Mouse (Mus musculus) stomach, embryonic 16.5 days (tissue): ENCODE results near the gene Zfp750. TPM values are rescaled to one million over a fixed set of nuclear protein-coding genes. Genes with fewer than 3 reads are reported as not detected.

Experiments
- ATAC-seq: fragments of 200-750 bp; cut with Nextera tagmentation; 2 replicates; pipeline ENCODE4 v1.8.0; 2017; ENCODE audit warnings: moderate number of reproducible peaks, moderate TSS enrichment; ENCODE audit not compliant: insufficient read depth, low FRiP score
- H3K27ac ChIP-seq: fragments of 300-500 bp; sonication (generic); 2 replicates; pipeline ENCODE4 v1.5.1; 2014; ENCODE audit warnings: low read length
- H3K27me3 ChIP-seq: fragments of 300-500 bp; sonication (generic); 2 replicates; pipeline ENCODE4 v1.6.1; 2014; ENCODE audit warnings: low read length, control low read depth, mixed read lengths; ENCODE audit not compliant: control insufficient read depth, insufficient read depth
- H3K36me3 ChIP-seq: fragments of 300-500 bp; sonication (generic); 2 replicates; pipeline ENCODE4 v1.6.1; 2014; ENCODE audit warnings: low read length; ENCODE audit not compliant: control insufficient read depth, insufficient read depth
- H3K4me1 ChIP-seq: fragments of 300-500 bp; sonication (generic); 2 replicates; pipeline ENCODE4 v1.6.1; 2014; ENCODE audit warnings: low read length, control low read depth, mixed read lengths; ENCODE audit not compliant: control insufficient read depth, insufficient read depth
- H3K4me2 ChIP-seq: fragments of 300-500 bp; sonication (generic); 2 replicates; pipeline ENCODE4 v1.6.1; 2014; ENCODE audit warnings: low read depth, low read length, mixed read lengths
- H3K4me3 ChIP-seq: fragments of 300-500 bp; sonication (generic); replicated peaks from 2 replicates; pipeline ENCODE4 v1.5.1; 2014; ENCODE audit warnings: mild to moderate bottlenecking, low read length
- H3K9ac ChIP-seq: fragments of 300-500 bp; sonication (generic); 2 replicates; pipeline ENCODE4 v1.6.1; 2014; ENCODE audit warnings: low read length
- H3K9me3 ChIP-seq: fragments of 300-500 bp; sonication (generic); replicated peaks from 2 replicates; pipeline ENCODE4 v1.6.1; 2016; ENCODE audit warnings: low read length, control low read depth; ENCODE audit not compliant: control insufficient read depth
- WGBS: fragments of 180-500 bp; shearing (Covaris S2); extraction: QIAGEN DNeasy Blood & Tissue Kit; methylation state at CpG from one replicate; pipeline ENCODE4 v1.1.7; 2014; 5-methylcytosine and 5-hydroxymethylcytosine counted together
- polyA plus RNA-seq: library from polyadenylated mRNA; unstranded; fragments of >200 nt; fragmentation: Nextera tagmentation; extraction: Ambion mirVana; gene quantifications from 2 replicates; pipeline ENCODE4 v1.2.1, GENCODE M21; 2015

Gene Zfp750
- polyA plus RNA-seq, 1 experiment from 2014 or later, result 18.3 TPM

DNA sequence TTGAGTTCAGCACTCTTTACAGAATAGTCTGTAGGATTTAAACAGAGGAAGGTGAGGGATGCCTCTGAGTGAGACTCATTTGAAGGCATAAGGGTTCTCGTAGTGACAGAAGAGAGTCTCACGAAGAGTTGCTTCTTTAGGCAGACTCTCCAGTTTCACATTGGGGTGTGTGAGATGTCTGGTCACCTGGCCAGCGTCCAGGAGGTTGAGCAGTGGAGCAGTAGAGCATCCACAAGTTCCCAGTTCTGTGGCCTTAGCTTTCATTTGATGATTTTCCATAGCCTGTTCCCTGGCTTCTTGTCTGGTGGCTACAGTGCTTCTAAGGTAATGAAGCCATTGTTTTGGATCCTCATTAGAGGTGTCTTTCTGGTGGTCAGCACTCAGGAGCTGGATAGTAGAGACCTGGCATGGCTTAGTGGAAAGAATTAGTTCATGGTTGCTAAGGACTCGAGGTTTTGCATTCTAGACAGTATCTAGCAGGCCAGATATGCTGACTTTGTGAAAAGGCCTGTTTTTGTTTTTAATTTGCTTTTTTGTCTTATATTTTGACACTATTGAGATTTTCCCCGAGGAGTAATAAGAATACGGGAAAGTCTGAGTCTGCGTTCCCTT is 33.8 kb upstream of the Zfp750 start:
- 85% methylated on average over 7 of the region's 7 CpGs for WGBS
- H3K27ac ChIP-seq, result no peak overlapping the region

DNA sequence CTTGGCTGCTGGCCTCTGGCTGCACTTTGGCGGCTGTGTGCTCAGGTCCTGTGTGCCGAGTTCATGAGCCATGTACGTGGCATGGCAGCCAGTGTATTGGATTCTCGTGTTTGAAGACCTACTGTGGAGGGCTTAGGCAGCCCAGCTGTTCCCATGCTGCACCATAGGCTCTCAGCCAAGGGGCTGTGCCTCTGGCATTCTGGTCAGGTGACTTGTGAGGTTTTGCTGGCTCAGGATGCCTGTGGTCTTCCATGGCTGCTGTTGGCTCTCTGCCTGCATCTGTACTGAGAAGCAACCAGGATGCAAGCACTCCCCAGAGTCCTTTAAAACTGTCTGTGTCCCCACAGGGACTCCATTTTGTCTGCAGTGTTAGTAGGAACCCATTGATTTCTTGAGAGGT is 33.0 kb upstream of the Zfp750 start:
- Histone ChIP-seq H3K27ac (peak overlapping the region; percentile 5; the same call in 1 of the 2 replicates), H3K4me1 (peaks cover 35% of the 10 kb centered on the region), H3K4me3 (no peak overlapping the region), H3K9ac (no peak overlapping the region), H3K9me3 (no peaks in the 10 kb centered on the region), H3K27me3 (no peaks in the 10 kb centered on the region), H3K36me3 (no peaks in the 10 kb centered on the region), H3K4me2 (no peak overlapping the region)
- WGBS, result 66% methylated on average over 4 of the region's 4 CpGs
- no peak for ATAC-seq

More for the DNA sequence above, 33.8 kb upstream of the Zfp750 start:
- Histone ChIP-seq H3K9me3 (no peaks in the 10 kb centered on the region), H3K4me2 (no peak overlapping the region), H3K4me3 (no peak overlapping the region), H3K4me1 (peaks cover 28% of the 10 kb centered on the region), H3K27me3 (no peaks in the 10 kb centered on the region), H3K36me3 (no peaks in the 10 kb centered on the region), H3K9ac (no peak overlapping the region)
- ATAC-seq, result no peak

DNA sequence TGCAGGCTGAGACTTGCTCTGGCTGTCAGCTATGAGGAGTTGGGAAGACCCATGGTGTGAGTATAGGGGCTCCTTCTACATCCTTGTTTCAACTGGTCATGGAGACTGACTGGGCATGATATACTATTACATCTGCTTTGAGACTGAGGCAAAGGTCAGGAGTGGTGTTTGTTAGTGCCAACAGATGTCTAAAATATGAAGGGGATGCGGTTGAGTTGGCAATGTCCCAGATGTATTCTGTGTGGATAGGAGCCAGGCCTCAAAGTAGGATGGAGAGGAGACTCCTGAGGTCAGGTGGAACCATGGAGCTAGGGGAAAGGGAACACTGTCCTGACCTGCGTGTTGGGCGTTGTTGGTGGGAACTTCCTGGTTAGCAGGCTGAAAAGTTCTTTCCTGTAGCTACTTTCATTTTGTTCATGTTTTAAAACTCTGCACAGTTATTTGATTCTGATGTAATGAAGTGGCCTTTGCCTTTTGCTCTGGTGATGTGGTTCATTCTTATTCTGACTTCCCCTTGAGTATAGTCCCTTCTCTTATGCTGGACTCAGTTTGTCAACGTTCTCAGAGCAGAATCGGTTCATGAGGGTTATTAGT is 32.2 kb upstream of the Zfp750 start:
- Histone ChIP-seq H3K9me3 (no peaks in the 10 kb centered on the region), H3K36me3 (no peaks in the 10 kb centered on the region), H3K4me1 (peaks cover 35% of the 10 kb centered on the region), H3K9ac (peak overlapping the region; percentile 20; the same call in 1 of the 2 replicates), H3K27me3 (no peaks in the 10 kb centered on the region), H3K4me3 (no peak overlapping the region), H3K27ac (peak overlapping the region; percentile 85), H3K4me2 (no peak overlapping the region)
- ATAC-seq, result no peak
- WGBS, result 79% methylated on average over 5 of the region's 5 CpGs

DNA sequence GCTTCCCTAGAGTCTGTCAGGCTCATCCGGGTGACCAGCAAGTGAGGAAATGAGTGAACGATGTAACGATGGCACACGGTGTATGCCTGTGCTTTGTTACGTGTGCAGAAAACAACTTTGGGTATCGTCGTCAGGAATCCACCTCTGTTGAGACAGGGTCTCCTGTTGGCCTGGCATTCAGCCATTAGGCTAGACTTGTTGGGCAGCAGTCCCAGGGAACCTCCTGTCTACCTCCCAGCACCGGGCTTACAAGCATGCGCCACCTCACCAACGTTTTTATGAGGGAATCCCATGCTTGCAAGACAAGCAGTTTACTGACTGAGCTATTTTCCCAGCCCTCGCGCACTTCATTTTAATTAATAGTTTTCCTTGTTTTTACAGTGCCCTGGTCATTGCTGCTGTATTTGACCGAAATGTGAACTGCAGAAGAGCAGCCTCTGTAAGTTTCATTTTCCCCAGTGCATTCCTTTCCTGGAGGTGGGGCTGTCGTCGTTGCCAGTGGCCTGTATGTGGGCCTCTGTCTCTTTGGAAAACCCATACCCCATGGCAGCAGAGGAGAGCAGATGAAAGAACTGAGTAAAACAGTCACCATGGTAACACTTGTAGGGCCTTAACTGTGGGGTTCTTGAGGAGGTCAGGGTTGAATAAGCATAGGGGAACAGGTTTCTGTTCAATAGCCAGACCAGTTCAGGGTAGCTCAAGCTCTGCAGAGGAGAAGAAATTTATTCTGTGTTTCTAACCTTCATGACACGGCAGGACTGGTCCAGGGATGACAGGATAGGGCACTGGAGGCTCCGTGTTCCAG is 30.9 kb upstream of the Zfp750 start:
- Histone ChIP-seq H3K9ac (peak overlapping the region; percentile 21; the same call in 1 of the 2 replicates), H3K27ac (peak overlapping the region; percentile 85), H3K9me3 (no peaks in the 10 kb centered on the region), H3K27me3 (no peaks in the 10 kb centered on the region), H3K4me1 (peaks cover 41% of the 10 kb centered on the region), H3K4me2 (peak overlapping the region; percentile 27), H3K36me3 (no peaks in the 10 kb centered on the region), H3K4me3 (no peak overlapping the region)
- ATAC-seq, result peak; percentile 42; the same call in 1 of the 2 replicates
- 49% methylated on average over 17 of the region's 17 CpGs for WGBS

DNA sequence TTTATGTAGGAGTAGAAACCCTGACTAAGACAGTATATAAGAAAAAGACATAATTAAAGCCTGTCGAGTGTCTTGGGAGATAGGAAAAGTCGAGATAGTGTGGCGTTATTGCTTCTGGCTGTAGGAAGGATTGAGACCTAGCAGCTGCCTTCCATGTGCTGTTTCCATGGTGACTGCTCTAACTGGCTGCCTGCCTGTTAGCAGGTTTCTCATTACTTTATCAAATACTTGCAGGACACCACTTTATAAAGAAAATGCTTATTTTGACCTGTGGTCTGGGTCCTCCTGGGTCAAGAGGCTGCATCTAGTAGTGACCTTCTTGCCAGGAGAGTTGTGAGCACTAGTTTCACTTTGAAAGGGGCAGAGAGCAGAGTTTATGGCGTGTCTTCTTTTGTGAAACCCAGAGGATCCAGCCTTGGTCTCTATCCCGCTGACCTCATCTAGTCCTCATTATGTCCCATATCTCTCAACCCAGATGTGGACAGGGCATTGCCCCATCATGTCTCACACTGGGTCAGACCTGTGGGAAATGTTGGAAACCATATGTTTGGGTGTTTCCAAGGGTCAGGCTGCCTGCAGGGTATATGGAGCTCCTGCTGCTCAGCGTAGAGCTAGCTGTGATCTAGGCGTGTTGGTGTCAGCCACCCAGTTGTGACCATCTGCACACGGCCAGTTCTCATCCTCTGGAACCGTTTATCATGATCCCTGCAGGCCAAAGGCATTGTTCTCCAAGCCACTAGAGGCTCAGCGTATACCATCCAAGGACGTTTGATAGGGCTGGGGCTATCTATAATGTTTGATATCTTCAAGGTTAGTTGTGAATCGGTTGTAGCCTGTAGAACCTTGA is 30.1 kb upstream of the Zfp750 start:
- H3K4me1 ChIP-seq, result peaks cover 43% of the 10 kb centered on the region
- no peak for ATAC-seq
- WGBS, result 63% methylated on average over 12 of the region's 12 CpGs

DNA sequence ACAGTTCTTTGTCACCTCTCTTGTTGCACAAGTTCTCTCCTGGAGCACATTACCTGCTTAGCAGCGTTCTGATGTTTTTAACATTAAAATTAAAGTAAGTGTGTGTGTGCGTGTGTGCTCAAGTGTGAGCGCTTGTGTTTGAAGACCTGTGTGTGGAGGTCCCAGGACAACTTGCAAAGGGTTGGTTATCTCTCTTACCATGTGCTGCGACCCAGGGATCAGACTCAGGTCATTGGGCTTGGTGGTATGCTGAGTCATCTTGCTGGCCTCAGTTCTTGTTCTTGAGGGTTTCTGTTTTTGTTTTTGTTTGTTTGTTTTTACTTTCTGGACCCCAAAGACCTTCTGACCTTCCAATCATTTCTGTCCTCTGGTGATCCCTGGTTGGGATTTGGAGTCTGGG is 28.8 kb upstream of the Zfp750 start:
- Histone ChIP-seq H3K9me3 (no peaks in the 10 kb centered on the region), H3K4me2 (no peak overlapping the region), H3K27ac (no peak overlapping the region; the same call in 1 of the 2 replicates), H3K27me3 (no peaks in the 10 kb centered on the region), H3K36me3 (no peaks in the 10 kb centered on the region), H3K4me3 (no peak overlapping the region), H3K9ac (no peak overlapping the region), H3K4me1 (peaks cover 46% of the 10 kb centered on the region)
- no peak for ATAC-seq
- 89% methylated on average over 4 of the region's 4 CpGs for WGBS

More for the DNA sequence above, 30.1 kb upstream of the Zfp750 start:
- H3K9me3 ChIP-seq, result no peaks in the 10 kb centered on the region
- H3K27ac ChIP-seq, result peak overlapping the region; percentile 85
- H3K4me2 ChIP-seq, result no peak overlapping the region
- H3K36me3 ChIP-seq, result no peaks in the 10 kb centered on the region
- H3K9ac ChIP-seq, result no peak overlapping the region
- H3K4me3 ChIP-seq, result no peak overlapping the region
- H3K27me3 ChIP-seq, result no peaks in the 10 kb centered on the region

DNA sequence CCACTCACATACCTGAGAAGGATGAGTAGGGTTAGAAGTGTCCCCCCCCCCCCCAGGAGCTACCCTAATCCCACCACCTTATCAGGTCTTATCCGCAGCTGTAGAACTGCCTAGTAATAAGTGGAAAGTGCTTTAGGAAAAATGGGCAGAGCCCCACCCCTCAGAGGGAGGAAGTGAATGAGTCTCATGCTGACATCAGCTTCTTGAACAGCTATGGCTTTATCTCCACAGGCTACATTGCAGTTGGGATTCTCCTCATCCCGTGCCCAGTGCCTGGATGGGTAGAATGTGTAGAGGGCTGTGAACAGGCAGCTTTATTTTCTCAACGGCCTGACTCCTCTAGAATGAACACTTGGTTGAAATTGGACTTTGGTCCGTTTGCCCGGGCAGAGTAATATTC is 28.1 kb upstream of the Zfp750 start:
- no peak overlapping the region for H3K27ac ChIP-seq
- H3K4me2 ChIP-seq, result no peak overlapping the region
- no peak overlapping the region for H3K4me3 ChIP-seq
- H3K27me3 ChIP-seq, result no peaks in the 10 kb centered on the region
- H3K9ac ChIP-seq, result no peak overlapping the region
- no peaks in the 10 kb centered on the region for H3K36me3 ChIP-seq
- 79% methylated on average over 5 of the region's 5 CpGs for WGBS
- no peaks in the 10 kb centered on the region for H3K9me3 ChIP-seq
- peaks cover 45% of the 10 kb centered on the region for H3K4me1 ChIP-seq
- ATAC-seq, result no peak

DNA sequence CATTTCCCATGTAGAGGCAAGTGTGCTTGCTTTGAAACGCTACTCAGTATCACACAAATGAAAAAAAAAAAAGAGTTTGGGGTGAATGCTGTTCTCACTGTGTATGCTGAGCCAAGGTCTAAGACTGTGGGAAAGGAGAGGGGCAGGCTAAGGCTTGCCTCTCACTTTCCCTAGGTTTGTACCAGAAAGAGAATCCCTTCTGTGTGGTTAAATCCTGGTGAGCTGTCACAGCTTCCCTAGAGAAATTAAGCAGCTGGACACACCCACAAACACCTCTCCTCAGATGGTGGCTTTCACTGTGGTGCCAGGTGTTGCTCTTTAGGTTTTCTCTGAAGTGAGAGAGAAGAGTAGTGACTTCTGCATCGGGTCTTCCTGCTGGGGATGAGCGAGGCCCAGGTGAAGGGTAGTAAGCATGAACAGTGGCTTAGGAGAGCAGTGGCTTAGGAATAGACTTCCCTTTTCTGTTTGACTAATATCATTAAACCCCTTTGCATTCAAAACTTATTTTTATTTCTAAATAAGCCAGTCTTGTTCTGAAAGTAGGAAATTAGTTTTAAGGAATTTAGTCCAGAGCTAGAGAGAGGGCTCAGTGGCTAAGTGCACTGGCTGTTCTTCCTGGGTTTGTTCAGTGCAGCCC is 26.4 kb upstream of the Zfp750 start:
- Histone ChIP-seq H3K4me1 (peaks cover 40% of the 10 kb centered on the region), H3K36me3 (no peaks in the 10 kb centered on the region), H3K4me3 (no peak overlapping the region), H3K9me3 (no peaks in the 10 kb centered on the region), H3K27me3 (no peaks in the 10 kb centered on the region), H3K9ac (0 out of 2 replicates have a peak overlapping the region, but pooled peaks have one; percentile 29), H3K4me2 (no peak overlapping the region), H3K27ac (peak overlapping the region; percentile 95)
- WGBS, result 51% methylated on average over 3 of the region's 3 CpGs
- ATAC-seq, result no peak
